Mouse (Mus musculus) intestine, embryonic 16.5 days (tissue): ENCODE data around the gene Csf3. TPM values are rescaled to one million over a fixed set of nuclear protein-coding genes. Genes with fewer than 3 reads are reported as not detected.

Experiments used
- ATAC-seq: fragments of 200-750 bp; cut with Nextera tagmentation; 2 replicates; pipeline ENCODE4 v1.8.0; 2017; ENCODE audit warnings: moderate TSS enrichment, moderate library complexity
- H3K27ac ChIP-seq: fragments of 300-500 bp; sonication (generic); 2 replicates; pipeline ENCODE4 v1.5.1; 2014; ENCODE audit warnings: mild to moderate bottlenecking, low read length
- H3K27me3 ChIP-seq: fragments of 300-500 bp; sonication (generic); replicated peaks from 2 replicates; pipeline ENCODE4 v1.6.1; 2014; ENCODE audit warnings: low read length, control low read depth, mixed read lengths; ENCODE audit not compliant: control insufficient read depth, insufficient read depth
- H3K36me3 ChIP-seq: fragments of 300-500 bp; sonication (generic); 2 replicates; pipeline ENCODE4 v1.6.1; 2014; ENCODE audit warnings: low read length, control low read depth; ENCODE audit not compliant: control insufficient read depth, insufficient read depth
- H3K4me1 ChIP-seq: fragments of 300-500 bp; sonication (generic); 2 replicates; pipeline ENCODE4 v1.6.1; 2014; ENCODE audit warnings: low read length, control low read depth, mixed read lengths; ENCODE audit not compliant: control insufficient read depth, insufficient read depth
- H3K4me2 ChIP-seq: fragments of 300-500 bp; sonication (generic); 2 replicates; pipeline ENCODE4 v1.6.1; 2014; ENCODE audit warnings: low read depth, low read length, control low read depth
- H3K4me3 ChIP-seq: fragments of 300-500 bp; sonication (generic); 2 replicates; pipeline ENCODE4 v1.5.1; 2014; ENCODE audit warnings: mild to moderate bottlenecking, low read length
- H3K9ac ChIP-seq: fragments of 300-500 bp; sonication (generic); 2 replicates; pipeline ENCODE4 v1.6.1; 2014; ENCODE audit warnings: low read depth, low read length
- H3K9me3 ChIP-seq: fragments of 300-500 bp; sonication (generic); 2 replicates; pipeline ENCODE4 v1.6.1; 2016; ENCODE audit warnings: low read length, control low read depth; ENCODE audit not compliant: control insufficient read depth
- WGBS: fragments of 180-500 bp; shearing (Covaris S2); extraction: QIAGEN DNeasy Blood & Tissue Kit; methylation state at CpG from one replicate; pipeline ENCODE4 v1.1.7; 2014; 5-methylcytosine and 5-hydroxymethylcytosine counted together
- polyA plus RNA-seq: library from polyadenylated mRNA; unstranded; fragments of >200 nt; fragmentation: Nextera tagmentation; extraction: Ambion mirVana; gene quantifications from 2 replicates; pipeline ENCODE4 v1.2.1, GENCODE M21; 2015

Csf3 gene
- polyA plus RNA-seq, 1 experiment from 2014 or later: not detected

DNA sequence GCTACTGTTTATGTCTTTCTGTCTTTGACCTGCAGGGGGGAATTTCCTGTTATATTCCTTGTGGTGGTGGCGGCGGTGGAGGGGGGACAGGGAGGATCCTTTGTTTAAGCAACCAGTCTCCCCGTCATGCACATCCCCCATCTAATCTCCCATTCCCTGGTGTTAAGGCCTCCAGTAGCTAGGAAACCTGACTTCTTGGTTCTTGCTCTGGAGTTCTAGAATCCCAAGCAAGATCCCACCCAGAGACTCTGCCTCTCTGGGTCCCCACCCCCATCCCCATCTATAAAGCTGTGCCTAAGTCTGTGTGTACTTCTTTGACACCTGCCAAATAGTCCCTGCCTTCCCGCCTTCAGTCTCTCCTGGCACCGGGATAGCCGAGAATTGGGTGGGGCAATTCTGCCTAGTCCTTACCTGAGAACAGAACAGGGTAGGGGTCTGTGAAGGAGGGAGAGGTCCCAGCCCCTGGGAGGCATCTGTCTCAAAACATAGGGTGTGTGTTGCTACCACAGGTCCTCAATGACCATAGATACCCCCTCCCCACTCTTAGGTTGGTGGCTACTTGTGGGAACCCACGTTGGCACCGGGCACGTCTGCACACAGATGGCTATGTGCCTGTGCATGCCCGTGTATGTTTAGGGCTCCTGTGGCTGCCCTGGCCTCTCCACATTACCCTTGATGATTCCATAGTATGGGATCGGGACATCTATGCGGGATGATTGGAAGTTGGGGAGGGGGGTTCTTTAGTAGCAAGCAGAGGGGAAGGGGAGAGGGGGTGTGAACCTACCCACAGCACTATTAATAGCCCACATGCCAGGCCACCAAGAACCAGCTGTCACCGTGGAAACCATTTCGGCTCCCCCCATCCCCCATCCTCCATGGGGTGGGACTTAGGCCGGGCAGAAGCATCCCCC, 47.7 kb downstream of the Csf3 start:
- H3K36me3 ChIP-seq: 0 out of 2 replicates have a peak, but pooled peaks cover 5% of the 10 kb centered on the region
- peak overlapping the region; percentile 34 for H3K4me3 ChIP-seq
- no peak for ATAC-seq
- peak overlapping the region; percentile 66 for H3K9ac ChIP-seq
- H3K27ac ChIP-seq: peak overlapping the region; percentile 97
- WGBS: 14% methylated on average over 15 of the region's 15 CpGs
- H3K27me3 ChIP-seq: no peaks in the 10 kb centered on the region
- peak overlapping the region; percentile 61 for H3K4me2 ChIP-seq
- peaks cover 96% of the 10 kb centered on the region for H3K4me1 ChIP-seq
- no peaks in the 10 kb centered on the region for H3K9me3 ChIP-seq

GRCm38 (mm10) chr11:98749716-98750115, 48.7 kb downstream of the Csf3 start:
- Histone ChIP-seq H3K4me1 (peaks cover 96% of the 10 kb centered on the region), H3K9ac (peak overlapping the region; percentile 66), H3K27ac (peak overlapping the region; percentile 97), H3K4me2 (peak overlapping the region; percentile 61), H3K27me3 (no peaks in the 10 kb centered on the region), H3K4me3 (no peak overlapping the region), H3K9me3 (no peaks in the 10 kb centered on the region), H3K36me3 (0 out of 2 replicates have a peak, but pooled peaks cover 6% of the 10 kb centered on the region)
- peak; percentile 8; the same call in 1 of the 2 replicates for ATAC-seq
- 26% methylated on average over 5 of the region's 5 CpGs for WGBS

DNA sequence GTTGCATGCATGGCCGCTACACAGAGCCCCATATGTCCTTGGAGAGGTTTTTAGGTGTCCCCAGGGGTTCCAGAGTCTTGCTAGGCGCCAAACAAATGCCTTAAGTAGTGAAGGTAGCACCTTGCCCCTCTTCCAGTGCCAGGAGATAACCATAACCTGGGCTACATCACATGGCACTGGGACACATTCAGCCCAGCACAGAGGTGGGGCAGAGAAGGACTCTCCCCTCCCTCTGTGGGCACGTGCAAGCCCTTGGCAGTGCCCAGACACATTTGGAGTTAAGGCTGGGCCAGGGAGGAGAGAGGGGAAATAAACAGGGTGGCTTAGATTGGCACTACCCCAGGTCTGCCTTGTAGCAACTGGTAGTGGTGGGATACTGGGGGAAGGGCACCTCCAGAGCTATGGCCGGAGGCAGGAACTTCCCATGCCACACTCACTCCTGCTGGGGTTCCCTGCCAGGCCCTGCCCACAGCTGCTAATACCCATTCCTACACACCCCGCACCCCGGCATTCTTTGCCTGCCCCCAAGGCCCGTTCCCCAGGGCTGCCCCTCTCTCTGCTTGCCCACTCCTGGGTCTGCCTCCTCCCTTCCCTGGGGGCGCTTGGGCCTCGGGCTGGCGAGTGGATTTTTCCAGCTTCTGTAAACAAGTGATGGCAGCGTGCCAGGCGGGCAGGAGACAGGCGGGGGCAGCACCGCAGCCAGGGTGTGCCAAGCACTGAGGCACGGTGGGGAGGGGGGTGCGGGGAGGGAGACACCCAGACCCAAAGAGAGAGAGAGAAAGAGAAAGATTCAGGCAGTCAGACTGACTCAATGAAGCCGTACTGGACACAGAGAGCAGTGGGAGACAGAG, 49.5 kb downstream of the Csf3 start:
- H3K4me3 ChIP-seq: peak overlapping the region; percentile 29
- peak overlapping the region; percentile 61 for H3K4me2 ChIP-seq
- peaks cover 94% of the 10 kb centered on the region for H3K4me1 ChIP-seq
- H3K27me3 ChIP-seq: no peaks in the 10 kb centered on the region
- H3K9me3 ChIP-seq: no peaks in the 10 kb centered on the region
- 18% methylated on average over 17 of the region's 17 CpGs for WGBS
- ATAC-seq: peak; percentile 6
- 0 out of 2 replicates have a peak, but pooled peaks cover 6% of the 10 kb centered on the region for H3K36me3 ChIP-seq
- peak overlapping the region; percentile 97 for H3K27ac ChIP-seq
- H3K9ac ChIP-seq: peak overlapping the region; percentile 66

DNA sequence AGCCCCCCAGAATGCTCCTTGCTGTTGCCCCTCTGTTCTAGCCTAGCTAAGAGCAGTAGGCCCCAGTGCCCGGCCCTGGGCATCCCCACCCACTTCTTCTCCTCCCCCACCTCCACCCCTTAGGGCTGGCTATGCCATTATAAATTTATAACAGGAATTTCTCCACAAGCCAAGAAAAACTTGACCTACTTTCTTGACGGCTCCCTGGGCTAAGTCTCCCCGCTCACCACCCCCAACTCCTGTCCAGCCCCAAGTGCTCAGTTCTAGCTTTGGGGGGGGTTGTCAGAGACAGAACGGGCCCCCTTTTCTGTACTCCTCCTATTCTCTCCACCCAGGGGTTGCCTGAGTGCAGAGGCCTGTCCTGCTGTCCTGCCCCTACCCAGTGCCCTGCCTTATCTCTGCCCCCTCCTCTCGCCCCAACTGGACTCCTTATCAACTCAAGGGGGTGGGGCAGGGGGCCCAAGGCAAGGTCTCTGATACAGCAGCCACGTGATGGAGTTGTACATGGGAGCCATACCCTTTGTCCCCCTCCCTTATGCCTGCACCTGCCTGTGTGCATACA, 50.2 kb downstream of the Csf3 start:
- WGBS: 14% methylated on average over 6 of the region's 6 CpGs
- Histone ChIP-seq H3K9me3 (no peaks in the 10 kb centered on the region), H3K27me3 (no peaks in the 10 kb centered on the region), H3K4me3 (peak overlapping the region; percentile 29), H3K4me1 (peaks cover 94% of the 10 kb centered on the region), H3K9ac (peak overlapping the region; percentile 66), H3K4me2 (peak overlapping the region; percentile 61), H3K36me3 (0 out of 2 replicates have a peak, but pooled peaks cover 8% of the 10 kb centered on the region), H3K27ac (peak overlapping the region; percentile 97)
- peak; percentile 81 for ATAC-seq

DNA sequence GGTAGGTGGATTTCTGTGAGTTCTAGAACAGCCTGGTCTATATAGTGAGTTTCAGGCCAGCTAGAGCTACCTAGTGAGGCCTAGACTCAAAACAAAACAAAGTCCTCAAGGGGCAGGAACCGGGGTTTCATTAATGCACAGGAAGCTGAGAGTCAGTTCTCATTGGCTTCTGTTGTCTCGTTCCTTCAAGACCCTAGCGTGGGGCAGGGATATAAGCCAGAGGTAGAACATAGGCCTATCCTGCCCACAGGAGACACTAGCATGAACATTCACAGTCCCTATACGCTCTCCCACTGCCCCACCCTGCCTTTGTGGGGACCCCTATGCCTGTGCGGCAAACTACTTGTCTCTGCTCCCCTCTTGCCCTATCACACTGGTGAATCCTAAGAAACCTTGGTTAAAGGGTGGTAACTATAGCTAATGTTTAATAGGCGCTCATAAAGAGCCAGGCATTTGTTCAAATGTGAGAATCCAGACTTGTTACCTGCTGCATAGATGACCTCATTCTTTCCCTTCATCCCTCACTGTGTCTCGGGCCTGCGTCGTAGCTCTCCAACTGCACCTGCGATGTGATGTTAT, 51.6 kb downstream of the Csf3 start:
- Histone ChIP-seq H3K4me1 (peaks cover 85% of the 10 kb centered on the region), H3K36me3 (peaks cover 11% of the 10 kb centered on the region; the same call in 1 of the 2 replicates), H3K4me3 (peak overlapping the region; percentile 11; the same call in 1 of the 2 replicates), H3K27me3 (no peaks in the 10 kb centered on the region), H3K9ac (peak overlapping the region; percentile 52), H3K4me2 (peak overlapping the region; percentile 61), H3K9me3 (no peaks in the 10 kb centered on the region), H3K27ac (peak overlapping the region; percentile 97)
- WGBS: 59% methylated on average over 10 of the region's 10 CpGs
- no peak for ATAC-seq

Other genes starting within 250 kb of the Csf3 start
- gene Ikzf3, start 155.2 kb upstream of the Csf3 start, polyA plus RNA-seq: 0.23 and 0.24 TPM in 2 replicates
- gene Zpbp2, start 150.2 kb upstream of the Csf3 start, polyA plus RNA-seq: 0.92 and 1.0 TPM in 2 replicates
- gene Ormdl3, start 113.9 kb upstream of the Csf3 start, polyA plus RNA-seq: 62.9 and 65.2 TPM in 2 replicates
- gene Lrrc3c, start 103.0 kb upstream of the Csf3 start, polyA plus RNA-seq: not detected in 2 replicates
- 0.33 and 0.57 TPM in 2 replicates for gene Gm12355, start 75.6 kb upstream of the Csf3 start, polyA plus RNA-seq
- gene Gsdma3, start 74.9 kb upstream of the Csf3 start, polyA plus RNA-seq: not detected in 2 replicates
- gene Gsdma2, start 54.5 kb upstream of the Csf3 start, polyA plus RNA-seq: 0.58 and 0.93 TPM in 2 replicates
- gene Gsdma, start 36.9 kb upstream of the Csf3 start, polyA plus RNA-seq: 0.06 TPM in 1 of 2 replicates, not detected in the other
- 169 and 181 TPM in 2 replicates for gene Psmd3, start 18.7 kb upstream of the Csf3 start, polyA plus RNA-seq
- 36.8 and 38.5 TPM in 2 replicates for gene Med24, start 28.2 kb downstream of the Csf3 start, polyA plus RNA-seq
- 41.5 and 42.0 TPM in 2 replicates for gene Thra, start 39.4 kb downstream of the Csf3 start, polyA plus RNA-seq
- gene Nr1d1, start 74.1 kb downstream of the Csf3 start, polyA plus RNA-seq: 2.3 and 2.7 TPM in 2 replicates
- 13.5 and 14.5 TPM in 2 replicates for gene Msl1, start 94.3 kb downstream of the Csf3 start, polyA plus RNA-seq
- 23.1 and 24.3 TPM in 2 replicates for gene Casc3, start 103.6 kb downstream of the Csf3 start, polyA plus RNA-seq
- 0.67 and 1.1 TPM in 2 replicates for gene Rapgefl1, start 135.5 kb downstream of the Csf3 start, polyA plus RNA-seq
- gene Wipf2, start 162.4 kb downstream of the Csf3 start, polyA plus RNA-seq: 3.4 and 3.5 TPM in 2 replicates
- 18.9 and 23.0 TPM in 2 replicates for gene Cdc6, start 206.5 kb downstream of the Csf3 start, polyA plus RNA-seq
- 28.2 and 31.2 TPM in 2 replicates for gene Rara, start 226.6 kb downstream of the Csf3 start, polyA plus RNA-seq